Mouse (Mus musculus): ENCODE measurements around the gene Hebp1.

The Hebp1 gene

GRCm38 (mm10) chr6:135196707-135197106 is 1.1 kb downstream of the Hebp1 start:
- DNase-seq: no peak

GRCm38 (mm10) chr6:135194907-135195306 is 2.9 kb downstream of the Hebp1 start:
- DNase-seq: no peak

- no peak for DNase-seq
Observed at GRCm38 (mm10) chr6:135193733-135194132, 4.1 kb downstream of the Hebp1 start.

- DNase-seq: no peak
Observed at GRCm38 (mm10) chr6:135192993-135193392, 4.8 kb downstream of the Hebp1 start.

GRCm38 (mm10) chr6:135191906-135192305 is 5.9 kb downstream of the Hebp1 start:
- DNase-seq: no peak

- no peak for DNase-seq
Observed at GRCm38 (mm10) chr6:135190122-135190521, 7.7 kb downstream of the Hebp1 start.

GRCm38 (mm10) chr6:135188629-135189028 is 9.2 kb downstream of the Hebp1 start:
- DNase-seq: no peak

GRCm38 (mm10) chr6:135187076-135187917 is 10.5 kb downstream of the Hebp1 start:
- no peak for DNase-seq

GRCm38 (mm10) chr6:135183961-135184360 is 13.9 kb downstream of the Hebp1 start:
- DNase-seq: no peak

- DNase-seq: peak; percentile 28
Observed at GRCm38 (mm10) chr6:135182925-135183324, 14.9 kb downstream of the Hebp1 start.

GRCm38 (mm10) chr6:135178599-135178998 is 19.2 kb downstream of the Hebp1 start:
- DNase-seq: no peak

- no peak for DNase-seq
Observed at GRCm38 (mm10) chr6:135177271-135177670, 20.6 kb downstream of the Hebp1 start.

GRCm38 (mm10) chr6:135175014-135175413 is 22.8 kb downstream of the Hebp1 start:
- DNase-seq: no peak

GRCm38 (mm10) chr6:135171736-135172135 is 26.1 kb downstream of the Hebp1 start:
- DNase-seq: no peak

- no peak for DNase-seq
Observed at GRCm38 (mm10) chr6:135169246-135169645, 28.6 kb downstream of the Hebp1 start.

GRCm38 (mm10) chr6:135168471-135168870 is 29.4 kb downstream of the Hebp1 start:
- DNase-seq: peak; percentile 47

GRCm38 (mm10) chr6:135167380-135168311 is 30.2 kb downstream of the Hebp1 start:
- peak; percentile 74 for DNase-seq

GRCm38 (mm10) chr6:135166712-135167111 is 31.1 kb downstream of the Hebp1 start:
- DNase-seq: no peak

GRCm38 (mm10) chr6:135166262-135166661 is 31.6 kb downstream of the Hebp1 start:
- DNase-seq: no peak

GRCm38 (mm10) chr6:135165706-135166105 is 32.1 kb downstream of the Hebp1 start:
- DNase-seq: no peak

- DNase-seq: no peak
Observed at GRCm38 (mm10) chr6:135165191-135165590, 32.6 kb downstream of the Hebp1 start.

GRCm38 (mm10) chr6:135162861-135163260 is 35.0 kb downstream of the Hebp1 start:
- no peak for DNase-seq

- no peak for DNase-seq
Observed at GRCm38 (mm10) chr6:135162311-135162710, 35.5 kb downstream of the Hebp1 start.

- DNase-seq: no peak
Observed at GRCm38 (mm10) chr6:135161356-135161755, 36.5 kb downstream of the Hebp1 start.
